Mouse (Mus musculus): ENCODE measurements around the gene Gatb. TPM values are rescaled to one million over a fixed set of nuclear protein-coding genes. Genes with fewer than 3 reads are reported as not detected.

Gatb gene
- polyA plus RNA-seq, 1 experiment from 2014 or later = 20.4 TPM

- 89% methylated on average over 2 of the region's 2 CpGs for WGBS
- Histone ChIP-seq H3K27me3 (no peaks in the 10 kb centered on the region), H3K4me2 (no peak overlapping the region), H3K4me3 (no peak overlapping the region), H3K4me1 (peaks cover 9% of the 10 kb centered on the region), H3K9me3 (replicated peaks) (no peaks in the 10 kb centered on the region), H3K9ac (no peak overlapping the region), H3K27ac (no peak overlapping the region), H3K36me3 (ENCODE audit: poor library complexity, severe bottlenecking) (no peaks in the 10 kb centered on the region)
- no peak for ATAC-seq
Observed at GRCm38 (mm10) chr3:85635591-85635990, 61.7 kb downstream of the Gatb start.

- H3K9ac ChIP-seq = no peak overlapping the region
- no peak overlapping the region for H3K4me2 ChIP-seq
- no peak overlapping the region for H3K4me3 ChIP-seq
- no peaks in the 10 kb centered on the region for H3K9me3 ChIP-seq (replicated peaks)
- H3K27ac ChIP-seq = no peak overlapping the region
- H3K27me3 ChIP-seq = no peaks in the 10 kb centered on the region
- ATAC-seq = no peak
- 93% methylated on average over 5 of the region's 5 CpGs for WGBS
- H3K36me3 ChIP-seq (ENCODE audit: poor library complexity, severe bottlenecking) = no peaks in the 10 kb centered on the region
- H3K4me1 ChIP-seq = peaks cover 9% of the 10 kb centered on the region
Observed at GRCm38 (mm10) chr3:85636716-85637447, 63.0 kb downstream of the Gatb start.

- ATAC-seq = no peak
- H3K27me3 ChIP-seq = no peaks in the 10 kb centered on the region
- WGBS = 91% methylated on average over 3 of the region's 3 CpGs
- H3K36me3 ChIP-seq (ENCODE audit: poor library complexity, severe bottlenecking) = no peaks in the 10 kb centered on the region
- H3K4me2 ChIP-seq = no peak overlapping the region
- H3K9ac ChIP-seq = no peak overlapping the region
- H3K27ac ChIP-seq = no peak overlapping the region
- H3K9me3 ChIP-seq (replicated peaks) = no peaks in the 10 kb centered on the region
- no peak overlapping the region for H3K4me3 ChIP-seq
- no peaks in the 10 kb centered on the region for H3K4me1 ChIP-seq
Observed at GRCm38 (mm10) chr3:85641751-85642150, 67.8 kb downstream of the Gatb start.

- no peaks in the 10 kb centered on the region for H3K27me3 ChIP-seq
- ATAC-seq = no peak
- H3K27ac ChIP-seq = no peak overlapping the region
- no peak overlapping the region for H3K9ac ChIP-seq
- 95% methylated on average over 3 of the region's 3 CpGs for WGBS
- H3K4me3 ChIP-seq = no peak overlapping the region
- H3K9me3 ChIP-seq (replicated peaks) = no peaks in the 10 kb centered on the region
- no peak overlapping the region for H3K4me2 ChIP-seq
- no peaks in the 10 kb centered on the region for H3K36me3 ChIP-seq (ENCODE audit: poor library complexity, severe bottlenecking)
- no peaks in the 10 kb centered on the region for H3K4me1 ChIP-seq
Observed at GRCm38 (mm10) chr3:85644814-85645213, 70.9 kb downstream of the Gatb start.

GRCm38 (mm10) chr3:85645517-85646004 is 71.6 kb downstream of the Gatb start:
- Histone ChIP-seq H3K9ac (no peak overlapping the region), H3K4me3 (no peak overlapping the region), H3K27ac (no peak overlapping the region), H3K36me3 (ENCODE audit: poor library complexity, severe bottlenecking) (no peaks in the 10 kb centered on the region), H3K27me3 (no peaks in the 10 kb centered on the region), H3K4me1 (no peaks in the 10 kb centered on the region), H3K4me2 (no peak overlapping the region), H3K9me3 (replicated peaks) (no peaks in the 10 kb centered on the region)
- WGBS = 84% methylated on average over 7 of the region's 7 CpGs
- no peak for ATAC-seq

- no peak for ATAC-seq
- Histone ChIP-seq H3K27me3 (no peaks in the 10 kb centered on the region), H3K9me3 (replicated peaks) (no peaks in the 10 kb centered on the region), H3K36me3 (ENCODE audit: poor library complexity, severe bottlenecking) (no peaks in the 10 kb centered on the region), H3K9ac (no peak overlapping the region), H3K4me2 (no peak overlapping the region), H3K4me3 (no peak overlapping the region), H3K27ac (no peak overlapping the region), H3K4me1 (peaks cover 5% of the 10 kb centered on the region; the same call in 1 of the 2 replicates)
- 88% methylated on average over 4 of the region's 4 CpGs for WGBS
Observed at GRCm38 (mm10) chr3:85649176-85649575, 75.3 kb downstream of the Gatb start.

- H3K4me3 ChIP-seq = no peak overlapping the region
- WGBS = 83% methylated on average over 4 of the region's 4 CpGs
- no peaks in the 10 kb centered on the region for H3K9me3 ChIP-seq (replicated peaks)
- H3K4me2 ChIP-seq = no peak overlapping the region
- no peaks in the 10 kb centered on the region for H3K27me3 ChIP-seq
- H3K36me3 ChIP-seq (ENCODE audit: poor library complexity, severe bottlenecking) = no peaks in the 10 kb centered on the region
- peak; percentile 30; the same call in 1 of the 2 replicates for ATAC-seq
- H3K9ac ChIP-seq = no peak overlapping the region
- H3K4me1 ChIP-seq = peaks cover 5% of the 10 kb centered on the region; the same call in 1 of the 2 replicates
- no peak overlapping the region; the same call in 1 of the 2 replicates for H3K27ac ChIP-seq
Observed at GRCm38 (mm10) chr3:85652727-85653665, 79.1 kb downstream of the Gatb start.

GRCm38 (mm10) chr3:85655538-85655937 is 81.6 kb downstream of the Gatb start:
- 95% methylated on average over 3 of the region's 3 CpGs for WGBS
- no peak overlapping the region for H3K4me3 ChIP-seq
- no peaks in the 10 kb centered on the region for H3K27me3 ChIP-seq
- H3K4me1 ChIP-seq = peaks cover 5% of the 10 kb centered on the region; the same call in 1 of the 2 replicates
- no peak overlapping the region for H3K4me2 ChIP-seq
- no peak for ATAC-seq
- no peak overlapping the region for H3K9ac ChIP-seq
- H3K36me3 ChIP-seq (ENCODE audit: poor library complexity, severe bottlenecking) = no peaks in the 10 kb centered on the region
- H3K27ac ChIP-seq = no peak overlapping the region
- H3K9me3 ChIP-seq (replicated peaks) = no peaks in the 10 kb centered on the region

- 90% methylated on average over 7 of the region's 7 CpGs for WGBS
- H3K9me3 ChIP-seq (replicated peaks) = no peaks in the 10 kb centered on the region
- H3K4me2 ChIP-seq = no peak overlapping the region
- no peak overlapping the region for H3K9ac ChIP-seq
- no peak overlapping the region for H3K27ac ChIP-seq
- peaks cover 12% of the 10 kb centered on the region for H3K4me1 ChIP-seq
- H3K27me3 ChIP-seq = no peaks in the 10 kb centered on the region
- H3K36me3 ChIP-seq (ENCODE audit: poor library complexity, severe bottlenecking) = no peaks in the 10 kb centered on the region
- no peak overlapping the region for H3K4me3 ChIP-seq
- ATAC-seq = no peak
Observed at GRCm38 (mm10) chr3:85659681-85660080, 85.8 kb downstream of the Gatb start.

GRCm38 (mm10) chr3:85661926-85662813 is 88.3 kb downstream of the Gatb start:
- Histone ChIP-seq H3K9ac (no peak overlapping the region), H3K27me3 (no peaks in the 10 kb centered on the region), H3K9me3 (replicated peaks) (no peaks in the 10 kb centered on the region), H3K4me1 (peaks cover 12% of the 10 kb centered on the region), H3K36me3 (ENCODE audit: poor library complexity, severe bottlenecking) (no peaks in the 10 kb centered on the region), H3K27ac (no peak overlapping the region), H3K4me2 (no peak overlapping the region), H3K4me3 (no peak overlapping the region)
- WGBS = 52% methylated on average over 10 of the region's 10 CpGs
- ATAC-seq = 0 out of 2 replicates have a peak, but pooled peaks have one; percentile 26

GRCm38 (mm10) chr3:85663826-85664225 is 89.9 kb downstream of the Gatb start:
- Histone ChIP-seq H3K27ac (no peak overlapping the region), H3K4me3 (no peak overlapping the region), H3K36me3 (ENCODE audit: poor library complexity, severe bottlenecking) (no peaks in the 10 kb centered on the region), H3K4me1 (peaks cover 12% of the 10 kb centered on the region), H3K4me2 (no peak overlapping the region), H3K9ac (no peak overlapping the region), H3K9me3 (replicated peaks) (no peaks in the 10 kb centered on the region), H3K27me3 (no peaks in the 10 kb centered on the region)
- whole genome bisulfite sequencing = 78% methylated on average over 5 of the region's 5 CpGs
- ATAC-seq = no peak
